Mouse (Mus musculus): ENCODE measurements around the gene Fam120a. TPM values are rescaled to one million over a fixed set of nuclear protein-coding genes. Genes with fewer than 3 reads are reported as not detected.

Fam120a gene
- total RNA-seq (2014; fragmentation: Nextera tagmentation) (260 and 279 TPM in 2 replicates), total RNA-seq (2017) (102 and 113 TPM in 2 replicates), polyA plus RNA-seq (2012) (186 and 200 TPM in 2 replicates)

DNA sequence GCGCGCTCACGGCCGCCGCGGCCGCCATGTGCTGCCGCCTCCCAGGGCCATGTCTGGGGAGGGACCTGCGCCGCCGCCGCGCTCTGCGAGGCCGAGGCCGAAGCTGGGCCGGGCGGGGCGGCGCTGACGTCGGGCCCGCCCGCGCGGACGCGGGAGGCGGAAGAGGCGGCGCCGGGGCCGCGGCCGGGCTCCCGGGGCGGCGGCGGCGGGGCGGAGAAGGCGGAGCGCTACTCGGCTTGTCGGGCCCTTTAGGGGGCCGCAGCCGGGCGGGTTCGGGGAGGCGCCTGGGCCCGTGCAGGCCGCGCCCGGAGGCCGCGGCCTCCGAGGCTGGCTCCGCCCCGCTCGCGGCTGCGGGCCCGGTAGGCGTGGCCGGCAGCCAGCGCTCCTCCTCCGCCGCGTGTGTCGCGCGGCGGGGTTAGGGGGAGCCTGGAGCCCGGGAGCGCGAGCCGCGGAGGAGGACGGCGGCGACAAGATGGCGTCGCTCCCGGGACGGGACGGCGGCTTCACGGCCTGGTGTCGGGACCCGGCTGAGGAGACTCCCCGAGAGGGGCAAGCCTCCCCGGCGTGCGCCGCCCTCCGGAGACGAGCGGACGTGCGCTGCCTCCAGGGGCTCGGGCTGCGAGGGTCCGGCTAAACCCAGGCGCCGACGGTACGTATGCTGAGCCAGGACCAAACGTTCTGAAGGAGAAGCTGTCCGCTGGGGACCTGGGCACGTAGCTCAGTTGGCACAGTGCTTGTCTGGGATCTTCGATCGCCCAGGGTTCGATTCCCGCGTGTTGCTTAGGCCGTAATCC lies at the start of gene Fam120a:
Fam120a (minus strand) TSS at position 62 of the 794 bp plus-strand sequence.
- H3K4me1 ChIP-seq (ENCODE audit: insufficient read depth, low read depth, low read length) = peaks cover 48% of the 10 kb centered on the region
- H3K36me3 ChIP-seq (replicated peaks) = peaks cover 50% of the 10 kb centered on the region
- TF ChIP-seq GATA2 (IDR thresholded peaks at IDR 0.05; ENCODE audit: borderline replicate concordance, low read depth, low read length) (no peak), POLR2AphosphoS5 (IDR thresholded peaks at IDR 0.05; ENCODE audit: insufficient replicate concordance, low read depth, low read length) (0 out of 2 replicates have a peak, but pooled peaks have one; percentile 33), TAL1 (conservative IDR thresholded peaks at IDR 0.05; ENCODE audit: low read depth, low read length) (no peak)
- ATAC-seq (ENCODE audit: extremely low read depth, insufficient number of reproducible peaks, low FRiP score, poor library complexity, severe bottlenecking) (0 out of 2 replicates have a peak, but pooled peaks have one; percentile 6), DNase-seq (ENCODE audit: low spot score) (peak; percentile 84)
- peak within 1 kb of the TSS; percentile 94 for H3K4me3 ChIP-seq (ENCODE audit: low read depth, low read length)
- no peaks in the 10 kb centered on the region for H3K9me3 ChIP-seq (replicated peaks)
- no peaks in the 10 kb centered on the region for H3K27me3 ChIP-seq (ENCODE audit: insufficient read depth, low read length)

DNA sequence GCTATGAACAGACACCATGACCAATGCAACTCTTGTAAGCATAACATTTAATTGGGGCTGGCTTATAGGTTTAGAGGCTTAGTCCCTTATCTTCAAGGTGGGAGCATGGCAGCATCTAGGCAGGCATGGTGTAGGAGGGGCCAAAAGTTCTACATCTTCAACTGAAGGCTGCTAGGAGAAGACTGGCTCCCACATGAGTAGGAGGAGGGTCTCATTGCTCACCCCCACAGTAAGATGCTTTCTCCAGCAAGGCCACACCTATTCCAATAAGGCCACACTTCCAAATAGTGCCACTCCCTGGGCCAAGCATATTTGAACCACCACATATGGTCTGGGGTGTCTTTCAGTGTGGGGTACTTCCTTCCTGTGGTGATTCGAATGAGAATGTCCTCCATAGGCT lies 49.6 kb upstream of the Fam120a start:
- Histone ChIP-seq H3K4me1 (ENCODE audit: insufficient read depth, low read depth, low read length) (peaks cover 9% of the 10 kb centered on the region), H3K9me3 (replicated peaks) (peaks cover 7% of the 10 kb centered on the region), H3K4me3 (ENCODE audit: low read depth, low read length) (no peak overlapping the region), H3K36me3 (replicated peaks) (no peaks in the 10 kb centered on the region), H3K27me3 (ENCODE audit: insufficient read depth, low read length) (peaks cover 9% of the 10 kb centered on the region)
- TF ChIP-seq POLR2AphosphoS5 (IDR thresholded peaks at IDR 0.05; ENCODE audit: insufficient replicate concordance, low read depth, low read length) (no peak), CTCF (IDR thresholded peaks at IDR 0.05; ENCODE audit: low read depth, low read length) (no peak), GATA2 (IDR thresholded peaks at IDR 0.05; ENCODE audit: borderline replicate concordance, low read depth, low read length) (no peak), TAL1 (conservative IDR thresholded peaks at IDR 0.05; ENCODE audit: low read depth, low read length) (no peak), GATA1 (IDR thresholded peaks at IDR 0.05; ENCODE audit: borderline replicate concordance, low read length) (no peak)
- DNase-seq (ENCODE audit: low spot score) (no peak), ATAC-seq (ENCODE audit: extremely low read depth, insufficient number of reproducible peaks, low FRiP score, poor library complexity, severe bottlenecking) (no peak)

DNA sequence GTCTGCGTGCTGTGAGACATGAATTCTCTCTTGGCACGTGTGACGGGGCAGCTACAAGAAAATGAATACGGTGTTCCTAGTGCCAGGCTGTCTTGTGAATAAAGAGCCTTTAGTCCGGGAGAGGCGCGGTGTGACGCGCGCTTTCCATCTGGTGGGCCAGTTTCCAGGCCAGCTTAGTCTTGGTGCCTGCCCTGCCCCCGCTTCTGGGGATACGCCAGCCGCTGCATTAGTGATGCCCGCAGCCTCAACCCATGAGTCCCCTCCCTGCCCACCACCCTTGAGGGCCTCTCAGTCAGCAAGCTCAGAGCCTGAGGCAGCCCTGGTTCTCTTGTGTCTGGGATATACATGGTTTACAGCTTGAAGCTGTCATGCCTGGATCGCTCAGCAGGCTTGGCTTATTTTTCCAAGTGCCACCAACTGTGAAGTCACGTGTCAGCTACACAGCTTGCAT lies 48.5 kb upstream of the Fam120a start:
- Histone ChIP-seq H3K27me3 (ENCODE audit: insufficient read depth, low read length) (peaks cover 9% of the 10 kb centered on the region), H3K36me3 (replicated peaks) (no peaks in the 10 kb centered on the region), H3K4me3 (ENCODE audit: low read depth, low read length) (no peak overlapping the region), H3K9me3 (replicated peaks) (peaks cover 7% of the 10 kb centered on the region), H3K4me1 (ENCODE audit: insufficient read depth, low read depth, low read length) (peaks cover 9% of the 10 kb centered on the region)
- TF ChIP-seq TAL1 (conservative IDR thresholded peaks at IDR 0.05; ENCODE audit: low read depth, low read length) = no peak
- no peak for TF ChIP-seq GATA1 (IDR thresholded peaks at IDR 0.05; ENCODE audit: borderline replicate concordance, low read length)
- no peak for TF ChIP-seq GATA2 (IDR thresholded peaks at IDR 0.05; ENCODE audit: borderline replicate concordance, low read depth, low read length)
- no peak for TF ChIP-seq POLR2AphosphoS5 (IDR thresholded peaks at IDR 0.05; ENCODE audit: insufficient replicate concordance, low read depth, low read length)
- TF ChIP-seq CTCF (IDR thresholded peaks at IDR 0.05; ENCODE audit: low read depth, low read length) = no peak
- ATAC-seq (ENCODE audit: extremely low read depth, insufficient number of reproducible peaks, low FRiP score, poor library complexity, severe bottlenecking) (no peak), DNase-seq (ENCODE audit: low spot score) (no peak)

DNA sequence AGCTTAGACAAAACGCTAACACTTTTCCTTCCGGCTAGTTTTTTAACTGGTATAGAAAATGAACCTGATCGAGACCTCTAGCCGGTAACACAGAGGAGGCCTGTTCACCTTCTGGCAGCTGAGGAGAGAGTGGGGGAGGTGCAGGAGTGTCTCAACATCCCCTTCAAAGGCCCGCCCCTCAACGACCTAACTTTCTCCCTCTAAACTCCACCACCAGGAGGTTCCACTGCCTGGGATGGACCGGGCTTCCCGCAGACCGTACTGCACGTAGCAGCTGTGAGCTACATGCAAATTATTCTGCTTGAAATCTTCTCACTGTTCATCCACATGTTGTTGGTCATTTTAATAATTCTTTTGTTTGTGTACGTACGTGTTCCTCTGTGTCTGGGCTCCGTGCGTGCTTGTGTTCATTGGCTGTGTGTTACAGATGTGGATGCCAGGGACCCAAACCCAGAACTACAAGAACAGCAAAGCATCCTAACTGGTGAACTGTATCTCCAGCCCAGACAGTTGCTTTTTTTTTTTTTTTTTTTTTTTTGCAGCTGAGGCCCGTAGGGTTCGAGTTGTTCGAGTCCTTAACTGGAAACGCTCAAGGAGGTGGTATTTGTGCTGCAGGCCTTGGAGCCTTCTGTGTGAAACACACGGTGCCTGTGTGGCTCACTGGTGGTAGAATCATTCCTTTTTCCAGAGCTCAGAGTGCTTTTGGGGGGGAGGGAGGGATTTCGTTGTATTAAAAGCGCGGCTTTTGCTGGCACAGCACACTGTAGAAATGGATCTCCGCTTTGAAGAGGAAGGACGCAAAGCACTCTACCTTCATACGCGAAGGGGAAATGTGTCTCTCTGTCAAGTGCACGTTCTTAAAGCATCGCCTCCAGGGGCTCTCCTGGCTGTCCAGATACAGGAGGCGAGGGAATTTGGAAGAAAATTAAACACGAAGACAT lies 47.8 kb upstream of the Fam120a start:
- Histone ChIP-seq H3K36me3 (replicated peaks) (no peaks in the 10 kb centered on the region), H3K4me1 (ENCODE audit: insufficient read depth, low read depth, low read length) (peaks cover 7% of the 10 kb centered on the region), H3K27me3 (ENCODE audit: insufficient read depth, low read length) (peaks cover 9% of the 10 kb centered on the region), H3K9me3 (replicated peaks) (peaks cover 7% of the 10 kb centered on the region), H3K4me3 (ENCODE audit: low read depth, low read length) (no peak overlapping the region)
- no peak for TF ChIP-seq GATA1 (IDR thresholded peaks at IDR 0.05; ENCODE audit: borderline replicate concordance, low read length)
- no peak for TF ChIP-seq POLR2AphosphoS5 (IDR thresholded peaks at IDR 0.05; ENCODE audit: insufficient replicate concordance, low read depth, low read length)
- TF ChIP-seq TAL1 (conservative IDR thresholded peaks at IDR 0.05; ENCODE audit: low read depth, low read length) = no peak
- TF ChIP-seq GATA2 (IDR thresholded peaks at IDR 0.05; ENCODE audit: borderline replicate concordance, low read depth, low read length) = no peak
- no peak for TF ChIP-seq CTCF (IDR thresholded peaks at IDR 0.05; ENCODE audit: low read depth, low read length)
- DNase-seq (ENCODE audit: low spot score) (no peak), ATAC-seq (ENCODE audit: extremely low read depth, insufficient number of reproducible peaks, low FRiP score, poor library complexity, severe bottlenecking) (no peak)

DNA sequence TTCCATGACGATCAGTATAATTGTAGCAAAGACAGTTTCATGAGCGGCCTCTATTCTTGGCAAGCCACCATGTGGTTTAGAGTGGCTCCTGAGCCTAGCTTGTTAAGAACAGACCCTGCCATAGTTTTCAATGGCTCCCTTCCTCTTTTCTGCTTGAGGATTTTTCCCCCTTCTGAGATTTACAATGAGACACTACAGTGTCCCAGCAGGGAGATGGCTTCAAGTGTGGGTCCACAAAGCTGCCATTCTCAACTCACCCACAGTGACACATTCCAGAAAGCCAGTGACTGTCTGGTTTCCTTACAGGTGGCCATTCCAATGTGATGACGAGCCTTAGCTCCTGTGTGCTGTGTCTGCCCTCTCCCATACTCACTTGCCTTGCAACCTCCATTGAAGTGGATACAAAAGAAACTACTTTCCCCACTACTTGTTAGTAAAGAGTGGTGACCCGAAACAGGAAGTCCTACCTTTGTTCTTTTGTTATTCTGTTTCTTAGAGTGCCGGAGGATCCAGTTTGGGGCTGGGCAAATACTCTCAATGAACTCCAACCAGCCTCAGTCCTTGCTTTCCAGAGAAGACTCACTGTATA lies 45.5 kb upstream of the Fam120a start:
- TF ChIP-seq TAL1 (conservative IDR thresholded peaks at IDR 0.05; ENCODE audit: low read depth, low read length) (no peak), POLR2AphosphoS5 (IDR thresholded peaks at IDR 0.05; ENCODE audit: insufficient replicate concordance, low read depth, low read length) (no peak), GATA2 (IDR thresholded peaks at IDR 0.05; ENCODE audit: borderline replicate concordance, low read depth, low read length) (no peak), CTCF (IDR thresholded peaks at IDR 0.05; ENCODE audit: low read depth, low read length) (no peak), GATA1 (IDR thresholded peaks at IDR 0.05; ENCODE audit: borderline replicate concordance, low read length) (no peak)
- H3K27me3 ChIP-seq (ENCODE audit: insufficient read depth, low read length) = peaks cover 12% of the 10 kb centered on the region
- DNase-seq (ENCODE audit: low spot score) = no peak
- H3K36me3 ChIP-seq (replicated peaks) = no peaks in the 10 kb centered on the region
- no peak overlapping the region for H3K4me3 ChIP-seq (ENCODE audit: low read depth, low read length)
- ATAC-seq (ENCODE audit: extremely low read depth, insufficient number of reproducible peaks, low FRiP score, poor library complexity, severe bottlenecking) = no peak
- H3K9me3 ChIP-seq (replicated peaks) = peaks cover 7% of the 10 kb centered on the region
- no peaks in the 10 kb centered on the region for H3K4me1 ChIP-seq (ENCODE audit: insufficient read depth, low read depth, low read length)
